ENCODE assay signal across 12 mouse cellular contexts in genomic region chr2:70146993-70147581, GRCm38 (mm10).
DNase-seq lines count a peak whose midpoint lies in the region; ATAC-seq and TF ChIP-seq lines count a peak whose summit lies in the region.
"Had no signal": no experiment of that assay in that cellular context is flagged by ENCODE, and none has a peak within 500 bp of the region (broad histone marks: within the 10 kb centered on the region; RNA-seq: fewer than 3 reads in every experiment).

No protein-coding gene starts in this region.

- H3K27ac ChIP-seq in layer of hippocampus, adult 2 months, result no peak overlapping the region
- no peak overlapping the region for H3K27ac ChIP-seq in kidney, embryonic 16.5 days (ENCODE audit: low read length)
- H3K27ac ChIP-seq: embryonic facial prominence, embryonic 13.5 days; neural tube, embryonic 13.5 days had no signal

- TF ChIP-seq CTCF in layer of hippocampus, adult 2 months (conservative IDR thresholded peaks at IDR 0.05), result peak; percentile 46

- peak; percentile 79 for ATAC-seq in granulocyte monocyte progenitor cell, adult 5-6 weeks (replicated peaks; ENCODE audit: poor library complexity, severe bottlenecking)
- ATAC-seq in frontal cortex, adult (ENCODE audit: low TSS enrichment), result no peak
- ATAC-seq in kidney, embryonic 16.5 days (ENCODE audit: low FRiP score, low TSS enrichment), result no peak

- H3K4me3 ChIP-seq in layer of hippocampus, adult 2 months, result no peak overlapping the region
- H3K4me3 ChIP-seq in kidney, embryonic 16.5 days (ENCODE audit: low read length), result no peak overlapping the region
- H3K4me3 ChIP-seq: embryonic facial prominence, embryonic 13.5 days; neural tube, embryonic 13.5 days had no signal

- H3K9ac ChIP-seq in kidney, embryonic 16.5 days (replicated peaks; ENCODE audit: low read length), result no peak overlapping the region
- H3K9ac ChIP-seq: embryonic facial prominence, embryonic 13.5 days; neural tube, embryonic 13.5 days had no signal

- no peaks in the 10 kb centered on the region for H3K9me3 ChIP-seq in kidney, embryonic 16.5 days (ENCODE audit: low read length)
- H3K9me3 ChIP-seq: embryonic facial prominence, embryonic 13.5 days; G1E; neural tube, embryonic 13.5 days had no signal

- WGBS in kidney, embryonic 16.5 days, result 56% methylated on average over 12 of the region's 12 CpGs

- DNase-seq in layer of hippocampus, adult 2 months (ENCODE audit: low spot score in 2 of 2), result no peak
- DNase-seq in layer of hippocampus, postnatal 10 days (ENCODE audit: low spot score in 2 of 2), result no peak
- peak; percentile 10 to 44 for DNase-seq in B cell, adult 2 months
- peak; percentile 59 for DNase-seq in ES-CJ7 (ENCODE audit: low read depth, low spot score)
- DNase-seq in c-Kit-positive CD71-positive TER-119-positive erythroid progenitor cells, embryonic 14.5 days (ENCODE audit: low spot score), result no peak
- DNase-seq: right cerebral cortex, postnatal 14 days had no signal

- no peaks in the 10 kb centered on the region for H3K27me3 ChIP-seq in kidney, embryonic 16.5 days (ENCODE audit: insufficient read depth, low read length)
- H3K27me3 ChIP-seq: embryonic facial prominence, embryonic 13.5 days; neural tube, embryonic 13.5 days had no signal

- no peak overlapping the region for H3K4me2 ChIP-seq in kidney, embryonic 16.5 days (replicated peaks; ENCODE audit: low read depth, low read length)
- H3K4me2 ChIP-seq: embryonic facial prominence, embryonic 13.5 days; neural tube, embryonic 13.5 days had no signal

- no peaks in the 10 kb centered on the region for H3K4me1 ChIP-seq in kidney, embryonic 16.5 days (ENCODE audit: insufficient read depth, low read length)
- H3K4me1 ChIP-seq: embryonic facial prominence, embryonic 13.5 days had no signal

- H3K36me3 ChIP-seq in kidney, embryonic 16.5 days (ENCODE audit: insufficient read depth, low read length), result no peaks in the 10 kb centered on the region
- H3K36me3 ChIP-seq: embryonic facial prominence, embryonic 13.5 days; G1E; neural tube, embryonic 13.5 days had no signal

Comparison
In these comparisons a context has a peak if more than half of its experiments do, and no peak if none do; other contexts are left out.
1. DNase-seq: peak in B cell, adult 2 months (2 of 2) and ES-CJ7 (single experiment); none in layer of hippocampus, adult 2 months (0 of 2), layer of hippocampus, postnatal 10 days (0 of 2) and c-Kit-positive CD71-positive TER-119-positive erythroid progenitor cells, embryonic 14.5 days (single experiment).